Mouse (Mus musculus) MEL (cell line): ENCODE measurements at regions not wholly inside any gene's neighbourhood (a gene's known extent, or its start where the extent isn't known, plus 50 kb on each side); places are given as distances from the start of the nearest gene placed in this dataset.

Experiments
- DNase-seq: peaks from one replicate; pipeline ENCODE4 v3.0.0; 2011; ENCODE audit warnings: low read depth, low spot score
- H3K27ac ChIP-seq: 2 replicates; pipeline ENCODE4 v1.5.1; 2012; ENCODE audit warnings: low read depth, mild to moderate bottlenecking, control low read depth, low read length, moderate library complexity; ENCODE audit not compliant: control insufficient read depth
- H3K27me3 ChIP-seq, 2 experiments: fragments of 150-350 bp in 1 of 2; sonication (generic) in 1 of 2; 2 replicates each; pipeline ENCODE4 v1.6.1; 2012; ENCODE audit warnings: low read length in 2 of 2, mild to moderate bottlenecking in 2 of 2, improper control_type of control experiment in 1 of 2, moderate library complexity in 1 of 2; ENCODE audit not compliant: insufficient read depth in 2 of 2, control insufficient read depth in 1 of 2
- H3K36me3 ChIP-seq, 2 experiments: 2 replicates each; pipeline ENCODE4 v1.6.1; 2012 to 2014; ENCODE audit warnings: low read length in 2 of 2, improper control_type of control experiment in 1 of 2, inconsistent platforms in 1 of 2, mild to moderate bottlenecking in 1 of 2; ENCODE audit not compliant: insufficient read depth in 2 of 2, control insufficient read depth in 1 of 2
- H3K4me1 ChIP-seq, 2 experiments: fragments of 150-350 bp in 1 of 2; sonication (generic) in 1 of 2; 2 replicates each; pipeline ENCODE4 v1.6.1; 2012; ENCODE audit warnings: low read length in 2 of 2, improper control_type of control experiment in 1 of 2, mild to moderate bottlenecking in 1 of 2; ENCODE audit not compliant: insufficient read depth in 2 of 2, control insufficient read depth in 1 of 2
- H3K4me3 ChIP-seq, 2 experiments: fragments of 150-350 bp in 1 of 2; sonication (generic) in 1 of 2; 2 replicates each; pipeline ENCODE4 v1.5.1; 2012; ENCODE audit warnings: low read depth in 2 of 2, low read length in 2 of 2, mild to moderate bottlenecking in 2 of 2, moderate library complexity in 2 of 2, control low read depth in 1 of 2, improper control_type of control experiment in 1 of 2; ENCODE audit not compliant: control insufficient read depth in 1 of 2, insufficient read depth in 1 of 2
- H3K79me2 ChIP-seq: 2 replicates; pipeline ENCODE4 v1.6.1; 2012; ENCODE audit warnings: mild to moderate bottlenecking, low read length, moderate library complexity; ENCODE audit not compliant: control insufficient read depth, poor library complexity, insufficient read depth
- H3K9ac ChIP-seq: 2 replicates; pipeline ENCODE4 v1.6.1; 2012; ENCODE audit warnings: low read depth, mild to moderate bottlenecking, control low read depth, low read length, moderate library complexity; ENCODE audit not compliant: control insufficient read depth, poor library complexity, severe bottlenecking
- H3K9me3 ChIP-seq: fragments of 150-350 bp; sonication (generic); replicated peaks from 2 replicates; pipeline ENCODE4 v1.6.1; 2012; ENCODE audit warnings: mild to moderate bottlenecking, low read length, improper control_type of control experiment, moderate library complexity; ENCODE audit not compliant: insufficient read depth
- CHD1 ChIP-seq: IDR thresholded peaks from 2 replicates; pipeline ENCODE4 v1.6.1; 2012; ENCODE audit warnings: low read depth, mild to moderate bottlenecking, inconsistent platforms, low read length, improper control_type of control experiment
- CHD2 ChIP-seq: IDR thresholded peaks from 2 replicates; pipeline ENCODE4 v1.6.1; 2011; ENCODE audit warnings: low read length, improper control_type of control experiment
- CTCF ChIP-seq, 3 experiments: IDR thresholded peaks in 2 of 3; conservative IDR thresholded peaks in 1 of 3; 2 replicates each; pipeline ENCODE4 v1.5.1; 2011 to 2012; ENCODE audit warnings: low read length in 3 of 3, low read depth in 2 of 3, mild to moderate bottlenecking in 2 of 3, improper control_type of control experiment in 1 of 3, inconsistent platforms in 1 of 3, mixed read lengths in 1 of 3, moderate library complexity in 1 of 3; ENCODE audit not compliant: control insufficient read depth in 1 of 3, insufficient read depth in 1 of 3, poor library complexity in 1 of 3, severe bottlenecking in 1 of 3
- GATA1 ChIP-seq: IDR thresholded peaks from 2 replicates; pipeline ENCODE4 v1.6.1; 2011; ENCODE audit warnings: low read depth, low read length, improper control_type of control experiment
- JUND ChIP-seq: IDR thresholded peaks from 2 replicates; pipeline ENCODE4 v1.6.1; 2011; ENCODE audit warnings: low read depth, mild to moderate bottlenecking, improper control_type of control experiment, low read length
- MAFK ChIP-seq: IDR thresholded peaks from 2 replicates; pipeline ENCODE4 v1.6.1; 2011; ENCODE audit warnings: low read depth, mild to moderate bottlenecking, low read length, improper control_type of control experiment, borderline replicate concordance
- MAX ChIP-seq: IDR thresholded peaks from 2 replicates; pipeline ENCODE4 v1.6.1; 2011; ENCODE audit warnings: low read length, improper control_type of control experiment
- MAZ ChIP-seq: IDR thresholded peaks from 2 replicates; pipeline ENCODE4 v1.6.1; 2012; ENCODE audit warnings: low read depth, mild to moderate bottlenecking, inconsistent platforms, low read length, improper control_type of control experiment
- MEF2A ChIP-seq: IDR thresholded peaks from 2 replicates; pipeline ENCODE4 v1.6.1; 2014; ENCODE audit warnings: low read depth, mild to moderate bottlenecking, inconsistent platforms, low read length, improper control_type of control experiment; ENCODE audit not compliant: poor library complexity, insufficient replicate concordance, severe bottlenecking; ENCODE audit errors: extremely low read depth
- MYB ChIP-seq: IDR thresholded peaks from 2 replicates; pipeline ENCODE4 v1.6.1; 2011; ENCODE audit warnings: mild to moderate bottlenecking, low read depth, low read length, improper control_type of control experiment
- MYC ChIP-seq: IDR thresholded peaks from 2 replicates; pipeline ENCODE4 v1.6.1; 2011; ENCODE audit warnings: low read depth, mild to moderate bottlenecking, low read length, improper control_type of control experiment, moderate library complexity
- POLR2A ChIP-seq, 2 experiments: IDR thresholded peaks; 2 replicates each; pipeline ENCODE4 v1.6.1; 2011 to 2012; ENCODE audit warnings: low read length in 2 of 2, mild to moderate bottlenecking in 2 of 2, control low read depth in 1 of 2, improper control_type of control experiment in 1 of 2, low read depth in 1 of 2, moderate library complexity in 1 of 2; ENCODE audit not compliant: control insufficient read depth in 1 of 2, insufficient read depth in 1 of 2, poor library complexity in 1 of 2
- POLR2AphosphoS5 ChIP-seq: IDR thresholded peaks from 2 replicates; pipeline ENCODE4 v1.6.1; 2012; ENCODE audit warnings: low read depth, borderline replicate concordance, mild to moderate bottlenecking, inconsistent platforms, low read length, moderate library complexity, mixed read lengths
- RAD21 ChIP-seq: IDR thresholded peaks from 2 replicates; pipeline ENCODE4 v1.6.1; 2011; ENCODE audit warnings: mild to moderate bottlenecking, low read depth, low read length, improper control_type of control experiment
- RCOR1 ChIP-seq: IDR thresholded peaks from 2 replicates; pipeline ENCODE4 v1.6.1; 2012; ENCODE audit warnings: low read depth, mild to moderate bottlenecking, inconsistent platforms, low read length, improper control_type of control experiment
- USF2 ChIP-seq, 2 experiments: IDR thresholded peaks; 2 replicates each; pipeline ENCODE4 v1.6.1; 2011 to 2012; ENCODE audit warnings: improper control_type of control experiment in 2 of 2, low read length in 2 of 2, borderline replicate concordance in 1 of 2, inconsistent platforms in 1 of 2, low read depth in 1 of 2, mild to moderate bottlenecking in 1 of 2; ENCODE audit not compliant: insufficient read depth in 1 of 2

- Histone ChIP-seq H3K36me3 (no peaks in the 10 kb centered on the region), H3K79me2 (no peaks in the 10 kb centered on the region), H3K4me3 (no peak overlapping the region), H3K4me1 (no peaks in the 10 kb centered on the region), H3K27ac (no peak overlapping the region), H3K9me3 (no peaks in the 10 kb centered on the region), H3K9ac (no peak overlapping the region), H3K27me3 (peaks cover 0 to 2% of the 10 kb centered on the region in 2 experiments; a peak in 1 of 4 replicates)
- TF ChIP-seq MAX (no peak), POLR2A (IDR thresholded peaks at IDR 0.05; ENCODE audit: control insufficient read depth in 1 of 2, insufficient read depth in 1 of 2, low read depth in 1 of 2, low read length in 2 of 2, poor library complexity in 1 of 2) (no peak), RAD21 (no peak)
- no peak for DNase-seq
Measured at GRCm38 (mm10) chr9:41376948-41377700, 215.6 kb upstream of the Ubash3b start.

- Histone ChIP-seq H3K36me3 (no peaks in the 10 kb centered on the region), H3K27ac (no peak overlapping the region), H3K4me1 (no peaks in the 10 kb centered on the region), H3K4me3 (no peak overlapping the region), H3K9me3 (no peaks in the 10 kb centered on the region), H3K79me2 (no peaks in the 10 kb centered on the region), H3K27me3 (peaks cover 0 to 2% of the 10 kb centered on the region in 2 experiments; a peak in 1 of 4 replicates), H3K9ac (no peak overlapping the region)
- TF ChIP-seq MAFK (no peak), JUND (no peak), GATA1 (no peak), CHD1 (no peak), POLR2AphosphoS5 (no peak), MYC (no peak), POLR2A (IDR thresholded peaks at IDR 0.05; ENCODE audit: control insufficient read depth in 1 of 2, insufficient read depth in 1 of 2, low read depth in 1 of 2, low read length in 2 of 2, poor library complexity in 1 of 2) (no peak), USF2 (IDR thresholded peaks at IDR 0.05; ENCODE audit: borderline replicate concordance in 1 of 2, insufficient read depth in 1 of 2, low read depth in 1 of 2, low read length in 2 of 2) (no peak), MAZ (no peak), RCOR1 (no peak), RAD21 (no peak), CHD2 (no peak), MYB (no peak), CTCF (IDR thresholded peaks at IDR 0.05 in 2 of 3, conservative IDR thresholded peaks at IDR 0.05 in 1 of 3; ENCODE audit: control insufficient read depth in 1 of 3, insufficient read depth in 1 of 3, low read depth in 2 of 3, low read length in 3 of 3, poor library complexity in 1 of 3, severe bottlenecking in 1 of 3) (no peak), MEF2A (no peak)
- no peak for DNase-seq
Measured at GRCm38 (mm10) chr9:41375984-41376651, 214.6 kb upstream of the Ubash3b start.
